Mouse (Mus musculus): ENCODE data around the gene Zfp318. TPM values are rescaled to one million over a fixed set of nuclear protein-coding genes. Genes with fewer than 3 reads are reported as not detected.

Gene Zfp318
- 10 to 100 TPM; 12.8 to 13.6 TPM for total RNA-seq (2021)
- long read RNA-seq, experiment 1, result 0 reads
- long read RNA-seq, experiment 2, full-length matches to known transcripts, result 4 of 6 reads
- long read RNA-seq, experiment 2, partial matches to known transcripts, result 0 of 6 reads
- long read RNA-seq, experiment 2, other reads (novel, unspliced or antisense), result 2 of 6 reads

DNA sequence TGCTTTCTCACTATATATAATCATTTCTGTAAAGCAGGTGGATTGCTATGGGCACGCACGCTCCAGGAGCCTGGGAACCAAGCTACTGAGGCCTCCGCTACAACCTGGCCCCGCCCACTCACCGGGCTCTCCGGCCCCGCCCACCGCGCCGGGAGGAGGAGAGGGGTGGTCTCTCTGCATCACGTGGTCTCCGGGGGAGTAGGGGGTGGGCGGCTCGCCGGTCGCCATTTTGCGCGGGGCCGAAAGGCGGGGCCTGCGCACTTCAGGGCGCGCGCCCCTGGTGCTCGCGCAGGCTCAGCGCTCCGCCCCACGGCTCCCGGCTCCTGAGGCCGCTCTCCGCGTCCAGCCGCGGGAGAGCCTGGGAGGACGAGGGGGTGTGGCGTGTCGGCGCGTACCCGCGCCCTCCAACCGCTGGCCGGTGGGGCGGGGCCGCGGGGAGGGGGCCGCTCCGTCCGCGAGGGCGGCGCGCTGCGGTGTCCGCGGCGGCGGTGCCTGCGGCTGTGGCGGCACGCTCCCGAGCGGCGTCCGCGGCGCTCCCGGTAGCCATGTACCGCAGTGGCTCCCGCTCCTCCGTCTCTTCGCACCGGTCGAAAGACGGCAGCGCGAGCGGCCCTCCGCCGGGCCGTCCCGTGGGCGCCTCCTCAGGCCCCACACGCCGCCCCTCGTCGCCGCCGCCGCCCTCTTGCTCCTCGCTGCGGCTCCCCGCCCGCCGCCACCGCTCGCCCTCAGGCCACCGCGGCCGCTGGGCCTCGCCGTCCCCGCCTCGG is at the start of gene Zfp318:
Gene Zfp318, plus strand, starts transcription at position 438 of the 767 bp plus-strand sequence.
- DNase-seq, result peak; percentile 96

DNA sequence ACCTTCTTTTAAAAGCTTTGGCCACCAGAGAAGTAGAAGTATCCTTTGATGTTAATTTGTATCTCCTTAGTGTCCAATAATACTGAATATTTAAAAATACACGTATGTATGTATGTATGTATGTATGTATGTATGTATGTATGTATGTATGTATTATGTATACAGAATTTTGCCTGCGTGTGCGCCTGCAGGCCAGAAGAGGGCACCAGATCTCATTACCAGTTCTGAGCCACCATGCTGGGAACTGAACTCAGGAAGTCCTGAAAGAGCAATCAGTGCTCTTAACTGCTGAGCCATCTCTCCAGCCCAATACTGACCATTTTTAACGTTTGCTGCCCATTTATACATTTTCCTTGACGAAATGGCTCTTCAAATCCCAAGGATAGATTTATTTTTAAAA is 47.1 kb upstream of the Zfp318 start:
- no peak for DNase-seq
- intact Hi-C loops (cut with DNase I; ENCODE audit: low total_unique reads), result no loop called here

More for the DNA sequence above, at the start of gene Zfp318:
- intact Hi-C loops (cut with DNase I; ENCODE audit: low total_unique reads), result loop anchor here (10.0 kb wide), 1 partner anchor 119 kb away; no protein-coding TSS in a partner anchor

DNA sequence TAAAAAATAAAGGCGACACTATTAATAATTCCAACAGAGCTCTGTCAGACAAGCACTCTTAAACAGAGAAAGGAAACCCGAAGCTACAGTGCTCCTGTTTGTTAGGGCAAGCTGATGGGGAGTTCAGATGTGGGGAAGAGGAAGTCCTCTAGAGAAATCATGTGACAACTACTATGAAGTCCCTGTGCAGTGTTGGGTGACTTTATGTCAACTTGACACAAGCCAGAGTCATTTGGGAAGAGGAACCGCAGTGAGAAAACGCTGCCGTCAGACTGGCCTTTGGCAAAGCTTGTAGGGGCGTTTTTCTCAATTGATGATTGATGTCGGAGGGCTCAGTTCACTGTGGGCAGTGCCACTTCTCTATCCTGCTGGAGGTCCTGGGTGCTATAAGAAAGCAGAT is 42.3 kb upstream of the Zfp318 start:
- intact Hi-C loops (cut with DNase I; ENCODE audit: low total_unique reads), result no loop called here
- DNase-seq, result no peak

GRCm38 (mm10) chr17:46351026-46351700 is 32.4 kb upstream of the Zfp318 start:
- DNase-seq, result no peak
- intact Hi-C loops (cut with DNase I; ENCODE audit: low total_unique reads), result no loop called here

DNA sequence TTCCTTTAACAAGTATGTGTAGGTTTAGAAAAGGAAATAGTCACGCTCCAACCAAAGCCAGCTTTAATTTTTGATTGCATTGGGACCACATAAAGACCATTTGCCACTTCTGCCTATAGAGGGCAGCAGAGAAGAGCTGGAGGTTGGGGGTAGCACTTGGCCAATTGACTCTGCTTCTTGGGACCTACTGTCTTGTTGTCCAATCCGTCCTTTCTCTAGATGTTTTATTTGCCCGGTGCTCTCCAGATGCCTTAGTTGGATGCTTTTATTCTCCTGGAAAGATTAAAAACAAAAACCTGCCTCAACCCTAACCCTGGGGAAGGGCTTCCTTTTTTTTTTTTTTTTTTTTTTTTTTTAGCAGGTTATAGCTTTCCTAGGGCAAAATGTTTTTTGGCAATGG is 11.7 kb upstream of the Zfp318 start:
- intact Hi-C loops (cut with DNase I; ENCODE audit: low total_unique reads), result loop anchor here (5.0 kb wide), 1 partner anchor 39 kb away; no protein-coding TSS in a partner anchor
- no peak for DNase-seq

- intact Hi-C loops (cut with DNase I; ENCODE audit: low total_unique reads), result no loop called here
- DNase-seq, result no peak
These were observed 5.0 kb upstream of the Zfp318 start for GRCm38 (mm10) chr17:46378564-46378963.

DNA sequence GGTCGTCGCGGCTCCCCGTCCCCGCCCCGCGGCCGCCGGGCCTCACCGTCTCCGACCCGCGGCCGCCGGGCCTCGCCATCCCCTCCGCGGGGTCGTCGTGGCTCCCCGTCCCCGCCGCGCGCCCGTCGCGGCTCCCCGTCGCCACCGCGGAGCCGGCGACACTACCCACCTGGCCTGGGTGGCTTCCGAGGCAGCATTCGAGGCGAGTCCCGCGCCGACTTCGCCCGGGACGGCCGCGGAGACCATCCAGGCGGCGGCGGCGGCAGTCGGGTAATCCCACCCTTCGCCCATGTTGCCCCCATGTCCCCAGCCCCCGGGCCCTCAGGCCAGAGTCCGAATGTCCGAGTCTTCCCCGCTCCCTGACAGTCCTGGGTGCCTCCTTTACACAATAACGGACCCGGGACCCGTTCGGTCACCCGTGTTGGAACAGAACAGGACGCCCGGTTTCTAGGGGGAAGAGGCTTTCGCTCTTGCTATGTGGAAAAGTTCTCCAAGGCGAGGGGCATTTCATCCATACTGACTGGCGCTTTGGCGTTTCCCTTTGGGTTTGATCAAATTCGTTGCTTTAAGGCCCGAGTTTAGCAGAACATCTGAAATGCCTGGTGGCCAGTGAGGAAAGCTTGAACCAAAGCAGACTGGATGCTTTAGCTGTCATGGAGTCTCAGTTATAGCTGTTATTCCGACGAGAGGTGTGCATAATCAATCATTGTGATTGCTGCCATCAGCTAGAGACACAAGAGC is 700 bp downstream of the Zfp318 start:
- intact Hi-C loops (cut with DNase I; ENCODE audit: low total_unique reads), result loop anchor here (10.0 kb wide), 1 partner anchor 119 kb away; no protein-coding TSS in a partner anchor
- DNase-seq, result peak; percentile 28

DNA sequence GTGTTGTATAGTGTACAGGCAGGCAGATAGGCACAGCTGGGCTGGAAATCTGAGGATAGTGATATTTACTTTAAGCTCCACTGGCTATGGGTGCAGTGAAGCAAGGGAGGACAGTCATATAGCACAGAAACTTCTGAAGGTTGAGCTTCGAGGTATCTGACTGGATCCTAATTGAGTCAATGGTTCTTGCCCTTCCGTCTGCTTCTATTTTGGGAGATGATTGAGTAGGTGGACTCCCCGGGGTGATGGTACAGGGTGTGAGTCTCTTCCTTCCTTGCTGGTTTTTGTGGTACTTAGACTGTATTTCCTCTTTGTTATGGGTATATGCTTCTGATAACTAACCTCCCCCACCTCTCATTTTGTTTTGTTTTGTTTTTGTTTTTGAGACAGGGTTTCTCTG is 4.7 kb downstream of the Zfp318 start:
- DNase-seq, result no peak
- intact Hi-C loops (cut with DNase I; ENCODE audit: low total_unique reads), result loop anchor here (10.0 kb wide), 1 partner anchor 123 kb away; no protein-coding TSS in a partner anchor

- intact Hi-C loops (cut with DNase I; ENCODE audit: low total_unique reads), result no loop called here
- no peak for DNase-seq
These were observed 9.5 kb downstream of the Zfp318 start for GRCm38 (mm10) chr17:46393012-46393411.

DNA sequence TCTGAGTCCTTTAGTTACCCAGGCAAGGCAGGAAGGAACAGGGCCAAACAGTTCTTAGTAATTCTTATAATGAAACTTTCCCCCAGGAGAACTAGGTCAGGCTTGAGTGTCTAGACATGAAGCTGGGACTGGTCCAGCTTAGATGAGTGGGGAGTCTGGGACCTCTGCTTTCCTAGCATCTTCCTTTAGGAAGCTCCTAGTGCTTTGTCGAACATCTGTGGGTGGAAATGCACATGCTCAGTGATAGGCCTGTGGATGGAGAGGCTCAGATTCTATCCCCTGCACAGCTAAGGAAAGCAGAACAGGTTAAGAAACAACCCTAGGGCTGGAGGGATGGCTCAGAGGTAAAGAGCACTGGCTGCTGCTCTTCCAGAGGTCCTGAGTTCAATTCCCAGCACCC is 11.1 kb downstream of the Zfp318 start:
- intact Hi-C loops (cut with DNase I; ENCODE audit: low total_unique reads), result no loop called here
- DNase-seq, result no peak

GRCm38 (mm10) chr17:46408478-46408877 is 24.9 kb downstream of the Zfp318 start:
- intact Hi-C loops (cut with DNase I; ENCODE audit: low total_unique reads), result no loop called here
- no peak for DNase-seq

- DNase-seq, result peak; percentile 49
- intact Hi-C loops (cut with DNase I; ENCODE audit: low total_unique reads), result no loop called here
These were observed 35.1 kb downstream of the Zfp318 start for GRCm38 (mm10) chr17:46418628-46419027.

- intact Hi-C loops (cut with DNase I; ENCODE audit: low total_unique reads), result no loop called here
- DNase-seq, result no peak
These were observed 36.2 kb downstream of the Zfp318 start for GRCm38 (mm10) chr17:46419717-46420116.

DNA sequence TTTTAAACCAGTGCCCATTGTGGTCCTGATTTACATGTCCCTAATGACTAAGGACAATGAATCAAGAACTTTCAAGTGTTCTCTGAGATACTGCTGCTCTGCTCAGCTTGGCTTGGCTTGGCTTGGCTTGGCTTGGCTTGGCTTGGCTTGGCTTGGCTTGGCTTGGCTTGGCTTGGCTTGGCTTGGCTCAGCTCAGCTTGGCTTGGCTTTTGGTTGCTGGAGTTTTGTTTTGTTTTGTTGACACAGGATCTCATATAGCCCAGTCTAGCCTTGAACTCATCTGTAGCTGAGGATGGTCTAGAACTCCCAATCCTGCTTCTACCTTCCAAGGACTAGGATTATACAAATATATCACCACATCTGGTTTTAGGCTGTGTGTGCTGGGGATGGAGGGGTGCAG is 43.0 kb downstream of the Zfp318 start:
- DNase-seq, result no peak
- intact Hi-C loops (cut with DNase I; ENCODE audit: low total_unique reads), result no loop called here

DNA sequence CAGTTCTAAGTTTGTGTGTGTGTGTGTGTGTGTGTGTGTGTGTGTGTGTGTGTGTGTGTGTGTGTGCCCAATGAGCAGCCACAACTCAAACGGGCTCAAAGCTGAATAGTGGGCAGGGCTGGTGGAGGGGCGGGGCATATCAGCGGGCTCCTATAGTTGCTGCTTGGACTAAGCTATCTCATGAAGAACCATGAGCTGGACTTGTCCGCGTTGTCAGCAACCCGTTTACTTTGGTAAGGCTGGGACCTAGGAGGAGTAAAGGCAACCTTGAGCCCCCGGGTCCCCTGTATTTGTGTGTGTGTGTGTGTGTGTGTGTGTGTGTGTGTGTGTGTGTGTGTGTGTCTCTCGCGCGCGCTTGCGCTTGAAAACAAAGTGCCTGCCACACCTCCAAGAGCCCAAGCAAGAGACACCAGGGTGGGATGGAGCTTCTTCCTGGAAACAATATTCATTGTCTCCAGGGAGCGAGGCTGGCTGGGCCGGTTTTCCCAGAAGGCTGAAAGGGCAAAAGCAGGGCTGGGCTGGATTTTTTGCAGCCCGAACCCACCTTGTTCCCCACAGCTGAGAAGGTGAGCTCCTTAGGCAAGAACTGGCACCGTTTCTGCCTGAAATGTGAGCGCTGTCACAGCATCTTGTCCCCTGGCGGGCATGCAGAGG is 45.4 kb downstream of the Zfp318 start, which contains the start of gene Crip3:
Gene Crip3, plus strand, starts transcription at position 166 of the 654 bp plus-strand sequence.
- intact Hi-C loops (cut with DNase I; ENCODE audit: low total_unique reads), result no loop called here
- no peak for DNase-seq

DNA sequence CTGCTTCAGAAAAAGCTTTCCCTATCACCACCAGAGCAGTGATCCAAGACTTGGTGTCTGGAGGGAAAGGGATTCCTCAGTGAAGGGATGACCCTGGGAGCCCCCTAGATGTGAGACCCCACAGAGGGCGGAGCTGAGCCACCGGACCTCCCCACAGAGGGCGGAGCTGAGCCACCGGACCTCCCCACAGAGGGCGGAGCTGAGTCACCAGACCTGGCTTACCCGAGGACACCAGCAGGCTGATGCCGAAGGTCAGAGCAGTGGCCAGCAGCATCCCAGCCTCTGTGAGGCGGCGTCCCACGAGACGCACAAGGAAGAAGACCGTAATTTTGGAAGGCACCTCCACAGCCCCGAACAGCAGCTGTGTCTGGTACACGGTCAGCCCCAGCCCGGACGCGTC is 50.1 kb downstream of the Zfp318 start:
- DNase-seq, result no peak
- intact Hi-C loops (cut with DNase I; ENCODE audit: low total_unique reads), result no loop called here

GRCm38 (mm10) chr17:46436672-46437366 is 53.3 kb downstream of the Zfp318 start:
- intact Hi-C loops (cut with DNase I; ENCODE audit: low total_unique reads), result no loop called here
- peak; percentile 56 for DNase-seq

GRCm38 (mm10) chr17:46438298-46438873 is 54.9 kb downstream of the Zfp318 start, which contains the start of gene Slc22a7:
Gene Slc22a7, minus strand, starts transcription at chr17:46438457.
- no peak for DNase-seq
- intact Hi-C loops (cut with DNase I; ENCODE audit: low total_unique reads), result no loop called here

Data from gastrocnemius, postnatal 14 days (tissue).